Mouse (Mus musculus): Measurements from ENCODE around the gene Gm20716.

Gm20716 gene

DNA sequence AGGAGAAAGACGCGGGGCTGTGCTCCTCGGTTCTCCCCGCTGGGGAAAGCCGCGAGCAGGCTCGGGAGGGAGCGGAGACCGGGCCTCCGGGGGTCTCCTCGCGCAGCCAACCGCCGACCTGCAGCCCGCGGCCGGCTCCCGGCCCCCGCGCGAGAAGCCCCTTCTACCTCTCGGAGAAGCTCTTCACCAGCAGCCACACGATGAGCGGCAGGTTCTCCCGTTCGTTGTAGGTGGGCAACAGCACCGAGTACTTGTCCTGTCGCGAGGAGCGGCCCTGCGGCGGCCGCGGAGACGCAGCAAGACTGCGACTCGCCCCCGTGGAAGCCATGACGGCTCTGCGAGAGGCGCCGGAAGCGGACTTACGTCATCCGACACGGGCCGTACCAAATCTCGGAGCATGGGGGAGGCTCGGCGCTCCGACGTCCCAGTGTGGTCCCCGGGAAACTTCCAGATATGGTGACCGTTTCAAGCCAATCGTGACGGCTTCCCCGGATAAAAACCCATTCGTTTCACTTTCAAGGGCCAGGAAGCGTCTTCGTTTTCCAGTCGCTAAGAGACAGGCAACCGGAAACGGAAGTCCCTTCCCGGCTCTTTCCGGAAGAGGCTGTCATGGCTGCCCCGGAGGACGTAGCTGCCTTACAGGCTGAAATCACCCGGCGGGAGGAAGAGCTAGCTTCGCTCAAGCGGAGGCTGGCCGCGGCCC lies at the start of gene Gm20716, which contains the start of the genes Dpm1 and Mocs3:
Gene Gm20716, minus strand, starts transcription at position 339 of the 703 bp plus-strand sequence.
Gene Dpm1, minus strand, starts transcription at position 566 of the 703 bp plus-strand sequence.
Gene Mocs3, plus strand, starts transcription at position 597 of the 703 bp plus-strand sequence.
- CTCF ChIA-PET = interaction anchor here (1.4 kb wide), 1 partner anchor 23 kb away, joined by 3 read pairs; no protein-coding TSS in a partner anchor

DNA sequence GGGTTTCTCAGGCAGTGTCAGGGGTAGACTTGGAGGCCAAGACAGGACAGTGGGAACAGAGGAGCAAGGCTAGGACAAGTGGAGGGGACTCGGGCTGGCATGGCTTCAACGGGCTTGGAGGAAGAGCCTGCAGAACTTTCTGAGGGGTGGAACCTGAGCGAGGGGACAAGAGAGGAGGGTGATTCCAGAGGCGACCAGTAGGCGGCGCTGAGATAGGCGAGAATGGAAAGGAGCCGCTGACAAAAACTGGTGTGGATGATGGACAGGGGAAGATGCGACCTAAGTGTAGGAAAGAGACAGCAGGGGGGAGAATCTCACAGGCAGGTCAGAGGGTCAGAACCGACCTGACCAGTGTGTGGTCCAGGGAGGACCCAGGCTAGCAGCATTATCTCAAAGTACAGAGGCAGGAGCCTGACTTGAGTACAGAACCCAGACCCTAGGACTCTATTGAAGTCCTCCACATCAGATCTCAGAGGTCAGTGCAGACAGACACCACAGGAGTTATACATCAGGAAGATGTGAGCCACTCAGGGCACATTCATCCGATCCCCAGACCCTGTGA lies 44.3 kb upstream of the Gm20716 start:
- CTCF ChIA-PET = interaction anchor here (0.6 kb wide), 1 partner anchor 26 kb away, joined by 7 read pairs; no protein-coding TSS in a partner anchor

DNA sequence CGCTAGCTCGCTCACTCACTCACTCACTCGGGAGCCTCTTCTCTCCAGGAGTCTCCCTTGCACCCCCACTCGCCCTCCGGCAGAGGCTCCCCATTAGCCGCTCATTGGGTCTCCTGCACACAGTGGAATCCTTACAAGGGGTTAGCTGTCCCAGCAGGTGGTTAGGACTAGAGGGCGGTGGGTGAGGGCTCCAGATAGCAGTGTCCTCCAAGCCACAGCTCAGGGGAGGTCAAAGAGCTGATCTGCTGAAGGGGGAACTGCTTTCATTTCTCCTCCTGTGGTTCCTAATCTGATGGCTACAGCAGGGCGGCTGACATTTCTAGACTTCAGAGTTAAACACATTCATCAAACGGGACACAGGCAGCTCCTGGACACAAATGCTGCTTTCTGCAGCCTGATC lies 43.2 kb upstream of the Gm20716 start:
- CTCF ChIA-PET = interaction anchor here (0.6 kb wide), 2 partner anchors 167 to 294 kb away, joined by 3 read pairs; no protein-coding TSS in a partner anchor

DNA sequence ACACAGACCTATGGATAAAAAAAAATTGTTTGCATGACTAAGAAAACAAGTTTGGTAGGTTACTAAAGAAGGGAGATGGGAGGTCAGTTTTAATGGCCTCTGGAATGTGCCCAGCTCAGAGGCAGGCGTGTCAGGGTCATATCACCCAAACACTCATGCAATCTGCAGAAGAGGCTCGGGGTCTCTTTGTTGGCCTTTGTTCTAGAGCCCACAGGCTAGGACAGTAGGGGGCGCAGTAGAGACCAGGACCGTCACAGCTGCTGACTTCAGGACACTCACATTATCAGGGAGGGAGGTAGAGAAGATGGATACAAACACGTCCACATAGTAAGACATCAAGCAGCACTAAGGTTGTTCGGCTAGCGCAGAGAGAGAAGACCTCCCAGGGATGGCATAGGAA lies 37.9 kb upstream of the Gm20716 start:
- CTCF ChIA-PET = no interaction called here

DNA sequence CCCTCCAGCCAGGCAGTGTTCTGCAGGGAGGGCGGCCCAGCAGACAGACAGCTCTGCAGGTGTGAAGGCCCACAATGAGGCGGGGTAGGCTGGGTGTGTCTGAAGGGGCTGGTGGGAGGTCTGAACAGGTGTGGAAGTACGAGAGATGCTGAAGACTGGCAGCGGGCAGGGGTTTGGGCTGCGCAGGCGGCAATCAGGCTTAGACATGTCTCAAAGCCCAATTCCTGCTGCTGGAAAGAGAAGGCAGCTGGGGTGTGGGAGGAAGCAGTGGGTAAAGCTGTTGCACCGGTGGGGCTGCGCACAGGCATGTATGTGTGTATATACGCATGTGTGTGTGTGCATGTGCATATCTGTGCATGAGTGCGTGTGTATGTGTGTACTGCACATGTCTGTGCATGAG lies 30.7 kb upstream of the Gm20716 start:
- CTCF ChIA-PET = no interaction called here

DNA sequence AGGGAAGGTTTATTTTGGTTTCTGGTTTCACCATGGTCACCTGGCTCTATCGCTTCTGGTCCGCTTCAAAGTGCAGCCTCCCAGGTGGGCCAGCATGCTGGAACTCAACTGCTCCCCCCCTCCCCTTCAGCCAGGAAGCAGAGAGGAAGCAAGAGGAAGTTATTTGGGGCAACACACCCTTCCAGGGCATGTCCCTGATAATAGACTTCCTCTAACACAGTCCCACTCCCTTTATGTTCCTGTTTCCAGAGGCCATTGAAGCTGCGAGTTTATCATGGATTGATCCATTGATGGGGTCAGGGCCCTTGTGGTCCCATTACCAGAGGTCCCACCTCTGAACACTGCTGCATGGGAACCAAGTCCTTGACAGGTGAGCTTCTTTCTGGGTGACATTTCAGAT lies 30.0 kb upstream of the Gm20716 start:
- CTCF ChIA-PET = no interaction called here

DNA sequence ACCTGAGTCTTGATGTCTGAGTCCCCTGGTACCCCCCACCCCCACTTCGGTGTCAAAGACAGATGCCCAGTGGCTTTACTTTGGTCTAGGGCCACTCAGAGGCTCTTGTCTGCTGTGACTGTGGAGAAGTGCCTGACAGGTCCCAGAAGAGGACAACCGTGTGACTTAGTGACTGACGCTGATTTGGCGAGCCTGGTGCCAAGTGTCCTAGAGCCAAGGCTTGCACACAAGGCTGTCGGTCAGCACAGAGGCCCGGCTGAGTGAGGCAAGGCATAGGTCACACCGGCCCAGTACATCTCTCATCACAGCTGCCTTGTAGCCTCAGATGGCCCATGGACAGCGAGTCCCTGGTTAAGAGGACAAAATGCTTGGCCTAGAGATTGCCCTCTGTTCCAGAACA lies 28.9 kb upstream of the Gm20716 start:
- CTCF ChIA-PET = no interaction called here

DNA sequence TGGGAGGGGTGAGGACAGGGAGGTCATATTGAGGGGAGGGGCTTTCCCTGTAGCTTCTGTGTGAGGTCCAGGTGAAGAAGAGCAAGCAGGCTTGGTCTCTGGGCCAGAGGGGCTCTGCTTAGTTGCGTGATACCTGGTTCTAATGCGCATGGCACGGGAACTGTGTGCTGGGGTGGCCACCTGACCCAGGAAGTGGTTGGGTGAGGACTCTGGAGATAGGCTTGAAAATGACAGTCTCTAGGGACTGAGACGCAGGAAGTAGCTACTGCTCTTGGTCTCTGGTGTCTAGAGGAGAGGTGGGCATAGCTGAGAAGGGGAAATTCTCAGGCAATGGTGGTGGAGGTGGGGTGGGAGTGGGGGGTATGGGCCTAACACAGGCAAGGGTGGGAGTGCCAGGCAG lies 27.0 kb upstream of the Gm20716 start:
- CTCF ChIA-PET = no interaction called here

DNA sequence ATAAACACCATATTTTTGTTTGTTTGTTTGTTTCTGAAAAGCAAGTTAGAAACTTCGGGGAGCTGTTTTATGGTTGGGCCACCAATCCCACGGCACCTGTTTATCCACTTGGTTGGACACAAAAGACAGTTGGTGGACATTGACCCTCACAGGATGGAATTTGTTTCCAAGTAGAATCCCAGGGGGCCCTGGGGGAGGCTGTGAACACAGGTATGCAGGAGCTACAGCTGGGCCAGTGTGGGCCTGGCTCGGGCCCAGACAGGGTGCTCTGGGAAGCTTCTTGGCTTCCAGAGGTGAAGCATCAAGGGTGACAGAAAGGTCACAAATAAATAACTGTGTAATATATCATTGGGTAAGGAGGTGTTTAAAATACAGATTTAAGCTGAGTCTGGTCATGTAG lies 26.3 kb upstream of the Gm20716 start:
- CTCF ChIA-PET = interaction anchor here (0.6 to 0.9 kb wide), 2 partner anchors 14 to 24 kb away, joined by 4 read pairs; no protein-coding TSS in a partner anchor

DNA sequence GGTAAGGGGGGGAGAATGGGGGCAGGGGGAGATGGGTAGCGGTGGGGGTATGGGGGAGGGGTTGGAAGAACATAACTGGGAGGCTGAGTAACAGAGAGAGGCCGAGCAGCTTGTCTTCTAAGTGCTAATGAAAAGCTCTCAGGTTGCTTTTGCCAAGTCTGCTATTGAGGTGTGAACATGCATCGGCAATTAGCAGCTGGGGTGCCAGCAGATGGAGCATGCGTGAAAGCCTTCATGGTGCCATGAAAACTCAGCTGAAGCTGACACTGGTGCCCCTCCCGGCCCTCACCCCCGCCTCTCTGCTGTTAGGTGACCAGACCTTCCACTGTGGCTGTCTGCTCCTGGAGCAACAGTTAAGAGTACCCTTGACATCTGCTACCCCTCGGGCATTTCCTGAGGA lies 23.7 kb upstream of the Gm20716 start:
- CTCF ChIA-PET = interaction anchor here (1.3 kb wide), 1 partner anchor 192 kb away, joined by 4 read pairs; no protein-coding TSS in a partner anchor

DNA sequence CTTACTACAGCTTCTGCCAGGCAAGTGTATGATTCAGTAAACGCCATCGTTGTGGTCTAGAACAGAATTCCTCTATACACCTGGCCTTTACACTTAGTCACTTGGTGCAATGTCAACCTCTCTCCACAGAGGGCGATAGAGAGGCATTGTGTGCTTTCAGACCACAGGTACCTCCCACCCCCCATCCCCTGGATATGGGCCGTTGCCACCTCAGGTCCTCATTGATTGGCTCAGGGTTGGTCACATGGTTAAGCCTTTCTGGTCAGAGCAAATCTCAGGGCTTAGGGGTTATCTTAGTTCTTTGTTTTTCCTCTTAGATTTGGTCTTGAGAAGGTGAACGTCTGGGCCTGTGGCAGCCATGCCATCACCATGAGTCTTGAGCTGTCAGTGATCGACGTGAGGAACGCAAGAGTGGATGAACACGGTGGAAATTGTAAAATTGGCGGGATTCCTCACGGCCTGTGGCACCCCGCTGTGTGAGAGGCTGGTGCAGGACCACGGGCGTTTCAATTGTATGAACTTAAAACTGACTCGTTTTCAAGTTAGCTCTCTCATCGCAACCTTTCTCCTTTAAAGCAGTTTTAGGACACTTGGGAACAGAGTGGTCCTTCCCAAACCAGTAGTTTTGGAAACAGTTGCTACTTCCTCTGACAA lies 22.6 kb upstream of the Gm20716 start:
- CTCF ChIA-PET = interaction anchor here (0.6 to 1.3 kb wide), 2 partner anchors 117 to 193 kb away, joined by 3 to 4 read pairs; no protein-coding TSS in a partner anchor

DNA sequence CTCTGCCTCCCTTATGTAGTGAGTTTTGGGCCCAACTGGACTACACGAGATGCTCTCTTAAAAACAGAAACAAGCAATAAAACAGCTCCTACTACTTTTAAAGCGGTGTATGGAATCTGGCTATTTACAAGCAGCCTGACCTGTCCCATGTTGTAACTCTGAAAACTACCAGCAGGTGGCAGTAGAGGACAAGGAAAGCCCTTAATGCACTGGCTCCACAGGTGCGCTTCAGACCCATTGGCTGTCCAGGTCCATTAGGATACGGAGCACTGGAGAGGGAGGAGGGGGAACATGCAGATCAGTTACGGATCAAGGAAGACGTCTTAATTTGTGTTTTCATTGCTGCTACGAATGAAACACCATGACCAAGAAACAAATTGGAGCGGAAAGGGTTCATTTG lies 20.1 kb upstream of the Gm20716 start:
- CTCF ChIA-PET = interaction anchor here (0.6 to 1.7 kb wide), 4 partner anchors 195 to 1858 kb away, joined by 3 to 16 read pairs (median 5); no protein-coding TSS in a partner anchor

DNA sequence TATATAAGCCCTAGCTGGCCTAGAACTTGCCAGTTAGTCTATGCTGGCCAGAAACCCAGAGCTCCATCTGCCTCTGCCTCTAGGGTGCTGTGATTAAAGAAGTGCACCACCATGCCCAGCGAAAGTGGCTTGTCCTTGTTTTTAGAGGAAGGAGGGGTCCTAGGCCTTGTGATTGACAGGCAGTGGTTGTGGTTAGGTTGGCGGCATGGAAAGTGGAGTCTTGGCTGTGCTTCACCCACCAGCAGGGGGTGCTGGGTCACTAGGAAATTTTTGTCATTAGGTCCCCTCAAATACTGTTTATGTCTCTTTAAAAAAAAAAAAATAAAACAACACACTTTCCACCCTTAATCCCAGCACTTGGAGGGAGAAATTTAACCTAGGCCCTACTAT lies 18.7 kb upstream of the Gm20716 start:
- CTCF ChIA-PET = interaction anchor here (0.6 to 1.7 kb wide), 6 partner anchors 18 to 436 kb away, joined by 3 to 12 read pairs (median 7); no protein-coding TSS in a partner anchor

DNA sequence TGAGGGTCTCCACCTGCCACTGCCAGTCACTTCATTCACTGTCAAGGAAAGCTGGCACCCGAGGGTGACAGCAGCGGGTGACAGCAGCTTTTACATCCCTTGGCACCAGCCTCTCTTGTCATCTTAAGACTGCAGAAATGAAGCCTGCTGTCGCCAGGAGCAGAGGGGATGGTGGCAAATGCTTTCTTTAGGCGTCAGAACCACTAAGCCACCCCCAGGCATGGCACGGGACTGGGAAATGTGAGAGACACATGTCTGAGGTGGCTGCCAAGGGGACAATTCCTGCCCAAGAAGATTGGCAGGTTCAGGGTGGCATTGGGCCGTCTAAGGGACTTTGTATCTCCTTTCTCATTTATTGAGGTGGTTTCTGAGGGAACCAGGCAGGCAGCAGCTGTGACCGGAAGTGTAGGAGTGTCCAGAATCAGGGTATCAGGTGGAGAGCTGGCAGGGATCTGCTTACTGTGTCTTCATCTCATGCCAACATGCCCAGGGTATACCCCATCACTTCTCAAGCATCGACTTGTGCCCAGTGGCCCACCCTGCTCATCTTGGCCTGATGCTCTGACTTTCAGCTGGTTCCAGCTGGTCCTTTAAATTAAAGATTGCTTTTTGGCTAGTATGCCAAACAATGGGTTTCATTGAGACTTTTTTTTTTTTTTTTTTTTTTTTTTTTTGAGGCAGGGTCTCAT lies 18.1 kb upstream of the Gm20716 start:
- CTCF ChIA-PET = interaction anchor here (0.6 to 1.7 kb wide), 4 partner anchors 18 to 436 kb away, joined by 7 to 12 read pairs (median 7); no protein-coding TSS in a partner anchor

DNA sequence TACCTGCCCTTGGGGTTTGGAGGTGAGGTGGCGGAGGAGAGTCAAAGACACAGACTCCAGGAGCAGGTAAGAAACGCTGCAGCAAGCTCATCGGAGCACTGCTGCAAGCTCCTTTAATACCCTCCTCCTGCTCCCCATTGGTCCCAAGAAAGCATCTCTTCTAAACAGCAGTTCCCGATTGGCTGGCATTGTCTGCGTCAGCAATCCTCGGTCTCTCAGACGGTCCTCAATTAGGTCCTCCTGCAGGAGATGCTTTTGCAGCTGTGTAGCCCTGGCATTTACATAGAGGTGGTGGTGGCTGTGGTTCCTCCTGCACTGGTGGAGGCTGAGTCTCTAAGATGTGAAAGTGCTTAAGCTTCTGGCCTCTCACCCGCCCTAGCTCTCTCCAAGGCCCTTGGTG lies 15.4 kb upstream of the Gm20716 start:
- CTCF ChIA-PET = no interaction called here

DNA sequence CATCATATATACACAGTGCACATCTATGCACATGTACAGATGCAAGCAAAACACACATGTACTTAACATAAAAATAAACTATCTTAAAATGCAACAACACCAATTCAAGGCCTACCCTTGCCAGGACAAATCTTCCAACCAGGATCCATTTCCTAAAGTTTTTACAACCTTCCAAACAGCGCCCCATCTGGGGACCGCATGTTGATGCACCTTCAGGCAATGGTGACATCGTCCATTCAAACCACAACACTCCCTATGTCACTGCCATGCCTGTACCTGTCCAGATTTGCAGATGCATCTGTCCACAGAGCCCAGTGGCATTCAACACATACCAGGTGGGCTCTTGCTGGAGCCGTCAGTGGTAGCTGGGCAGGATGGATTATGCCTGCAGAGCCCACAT lies 13.1 kb upstream of the Gm20716 start:
- CTCF ChIA-PET = interaction anchor here (0.5 kb wide), 1 partner anchor 128 kb away, joined by 3 read pairs; no protein-coding TSS in a partner anchor

DNA sequence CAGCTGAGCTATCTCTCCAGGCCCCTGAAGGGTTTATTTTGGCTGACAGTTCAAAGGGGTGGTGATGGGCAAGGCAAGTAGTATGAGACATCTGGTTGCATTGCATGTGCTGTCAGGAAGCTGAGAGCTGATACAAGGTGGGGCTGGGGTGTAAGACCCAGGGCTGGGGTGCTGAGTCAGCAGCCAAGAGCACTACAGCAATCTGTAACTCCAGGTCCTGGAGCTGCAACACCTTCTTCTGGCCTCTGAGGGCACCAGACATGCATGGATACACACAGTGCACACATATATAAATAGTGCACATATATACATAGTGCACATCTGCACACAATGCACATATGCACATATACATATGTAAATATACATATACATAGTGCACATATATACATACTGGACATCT lies 12.7 kb upstream of the Gm20716 start:
- CTCF ChIA-PET = interaction anchor here (0.5 kb wide), 1 partner anchor 128 kb away, joined by 3 read pairs; no protein-coding TSS in a partner anchor

DNA sequence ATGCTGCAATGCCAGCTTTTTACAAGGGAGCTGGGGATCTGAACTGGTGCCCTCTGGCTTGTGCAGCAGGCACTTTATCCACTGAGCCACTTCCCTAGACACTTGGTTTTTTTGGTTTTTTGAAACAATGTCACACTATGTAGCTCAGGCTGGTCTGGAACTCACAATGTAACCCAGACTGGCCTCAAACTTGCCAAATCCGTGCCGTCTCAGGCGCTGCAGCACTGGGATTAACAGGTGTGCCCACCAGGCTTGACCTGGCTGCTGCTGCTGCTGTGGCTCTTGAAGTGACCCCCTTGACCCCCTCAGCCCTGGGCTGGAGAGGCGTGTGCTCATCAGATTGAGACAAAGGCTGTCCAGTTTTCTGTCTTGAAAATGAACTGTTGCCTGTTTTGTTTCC lies 8.2 kb upstream of the Gm20716 start:
- CTCF ChIA-PET = no interaction called here

DNA sequence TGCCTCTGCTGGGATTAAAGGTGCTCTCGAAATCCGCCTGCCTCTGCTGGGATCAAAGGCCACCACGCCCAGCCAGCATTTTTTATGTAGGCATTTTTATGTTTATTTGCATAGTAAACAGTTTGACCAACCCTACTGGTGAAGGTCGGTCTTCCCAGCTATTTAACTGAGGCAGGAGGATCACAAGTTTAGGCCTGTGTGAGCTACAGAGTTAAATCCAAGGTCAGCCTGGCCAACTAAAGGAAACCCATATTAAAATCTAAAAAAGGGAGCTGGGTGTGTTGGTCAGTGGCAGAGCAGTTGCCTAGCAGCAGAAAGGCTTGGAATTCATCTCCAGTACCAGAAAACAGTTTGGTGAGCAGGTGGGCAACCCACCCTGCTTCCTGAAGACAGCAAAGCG lies 3.1 kb upstream of the Gm20716 start:
- CTCF ChIA-PET = no interaction called here

DNA sequence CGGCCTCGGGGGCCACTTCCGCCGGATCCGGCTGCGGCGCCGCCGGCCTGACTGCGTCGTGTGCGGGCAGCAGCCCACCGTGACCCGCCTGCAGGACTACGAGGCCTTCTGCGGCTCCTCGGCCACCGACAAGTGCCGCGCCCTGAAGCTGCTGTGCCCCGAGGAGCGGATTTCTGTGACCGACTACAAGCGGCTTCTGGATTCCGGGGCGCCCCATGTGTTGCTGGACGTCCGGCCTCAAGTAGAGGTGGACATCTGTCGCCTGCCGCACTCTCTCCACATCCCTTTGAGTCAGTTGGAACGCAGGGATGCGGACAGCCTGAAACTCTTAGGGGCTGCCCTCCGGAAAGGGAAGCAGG lies 1.3 kb upstream of the Gm20716 start:
- CTCF ChIA-PET = interaction anchor here (0.6 kb wide), 1 partner anchor 370 kb away, joined by 3 read pairs; the partner anchor contains the start of gene Nfatc2

DNA sequence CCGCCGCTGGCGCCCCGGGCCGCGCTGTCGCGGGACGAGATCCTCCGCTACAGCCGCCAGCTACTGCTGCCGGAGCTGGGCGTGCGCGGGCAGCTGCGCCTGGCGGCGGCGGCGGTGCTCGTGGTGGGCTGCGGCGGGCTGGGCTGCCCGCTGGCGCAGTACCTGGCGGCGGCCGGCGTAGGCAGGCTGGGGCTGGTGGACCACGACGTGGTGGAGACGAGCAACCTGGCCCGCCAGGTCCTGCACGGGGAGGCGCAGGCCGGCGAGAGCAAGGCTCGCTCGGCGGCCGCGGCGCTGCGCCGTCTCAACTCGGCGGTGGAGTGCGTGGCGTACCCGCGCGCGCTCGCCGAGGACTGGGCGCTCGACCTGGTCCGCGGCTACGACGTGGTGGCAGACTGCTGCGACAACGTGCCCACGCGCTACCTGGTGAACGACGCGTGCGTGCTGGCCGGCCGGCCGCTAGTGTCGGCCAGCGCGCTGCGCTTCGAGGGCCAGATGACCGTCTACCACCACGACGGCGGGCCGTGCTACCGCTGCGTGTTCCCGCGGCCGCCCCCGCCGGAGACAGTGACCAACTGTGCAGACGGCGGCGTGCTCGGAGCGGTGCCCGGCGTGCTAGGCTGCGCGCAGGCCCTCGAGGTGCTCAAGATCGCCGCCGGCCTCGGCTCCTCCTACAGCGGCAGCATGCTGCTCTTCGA lies 758 bp upstream of the Gm20716 start:
- CTCF ChIA-PET = no interaction called here
